Comparison of ENCODE assay signal across 25 mouse cellular contexts in genomic region chr7:7374431-7374830, GRCm38 (mm10). TPM values are rescaled to one million over a fixed set of nuclear protein-coding genes. Genes with fewer than 3 reads are reported as not detected.
DNase-seq lines count a peak whose midpoint lies in the region; ATAC-seq and TF ChIP-seq lines count a peak whose summit lies in the region.
"Not testable (repeated sequence)": the region's sequence is repeated elsewhere in the genome, so short reads cannot be mapped to it uniquely, and the experiment has no call there.
"Had no signal": no experiment of that assay in that cellular context is flagged by ENCODE, and none has a peak within 500 bp of the region (broad histone marks: within the 10 kb centered on the region; RNA-seq: fewer than 3 reads in every experiment).

Gene Gm45783, minus strand, starts transcription at chr7:7374573.

- 53% methylated on average over 12 of the region's 12 CpGs for WGBS in kidney, embryonic 15.5 days
- 48% methylated on average over 12 of the region's 12 CpGs for WGBS in limb, embryonic 15.5 days
- 60% methylated on average over 12 of the region's 12 CpGs for whole genome bisulfite sequencing in macrophage (ENCODE audit: missing documents)

- H3K9ac ChIP-seq in kidney, embryonic 15.5 days; limb, embryonic 15.5 days: not testable (repeated sequence)

- H3K27ac ChIP-seq in gastrocnemius, adult 2 months; kidney, embryonic 15.5 days; limb, embryonic 15.5 days; macrophage: not testable (repeated sequence)

- not testable (repeated sequence) for H3K4me1 ChIP-seq in kidney, embryonic 15.5 days; limb, embryonic 15.5 days

- H3K27me3 ChIP-seq in C2C12 (ENCODE audit: control insufficient read depth, insufficient read depth, insufficient read length); kidney, embryonic 15.5 days; limb, embryonic 15.5 days: not testable (repeated sequence)

- intact Hi-C loops in gastrocnemius, adult 2 months (cut with DNase I); heart, postnatal 10 days (cut with DNase I): not testable (repeated sequence)

- TF ChIP-seq CTCF in C2C12 (IDR thresholded peaks at IDR 0.05; ENCODE audit: control insufficient read depth, insufficient read depth, insufficient read length); gastrocnemius, adult 2 months (IDR thresholded peaks at IDR 0.05): not testable (repeated sequence)

- ATAC-seq in kidney, embryonic 15.5 days (replicated peaks; ENCODE audit: low FRiP score); limb, embryonic 15.5 days (ENCODE audit: insufficient number of reproducible peaks, low FRiP score, low TSS enrichment, low read depth): not testable (repeated sequence)

- not testable (repeated sequence) for H3ac ChIP-seq in C2C12 (ENCODE audit: control insufficient read depth, insufficient read length, low read depth)

- H3K36me3 ChIP-seq in C2C12 (ENCODE audit: control insufficient read depth, insufficient read depth); kidney, embryonic 15.5 days; limb, embryonic 15.5 days; macrophage (ENCODE audit: inconsistent target): not testable (repeated sequence)

- H3K79me3 ChIP-seq in C2C12 (ENCODE audit: low read depth): not testable (repeated sequence)

- H3K4me3 ChIP-seq in C2C12 (ENCODE audit: insufficient read depth, poor library complexity, severe bottlenecking) (peak within 1 kb of the TSS; percentile 23), macrophage (ENCODE audit: inconsistent target) (peak within 1 kb of the TSS; percentile 1; the same call in 1 of the 2 replicates)
- H3K4me3 ChIP-seq in gastrocnemius, adult 2 months: peak within 1 kb of the TSS; percentile 61
- peak within 1 kb of the TSS; percentile 21 for H3K4me3 ChIP-seq in kidney, embryonic 15.5 days (replicated peaks)
- H3K4me3 ChIP-seq in limb, embryonic 15.5 days: peak within 1 kb of the TSS; percentile 9; the same call in 1 of the 2 replicates

- not testable (repeated sequence) for H3K79me2 ChIP-seq in C2C12 (ENCODE audit: control insufficient read depth, insufficient read depth); macrophage (ENCODE audit: inconsistent target)

- H3K9me3 ChIP-seq in kidney, embryonic 15.5 days (replicated peaks); limb, embryonic 15.5 days: not testable (repeated sequence)

- H3K4me2 ChIP-seq in kidney, embryonic 15.5 days; limb, embryonic 15.5 days: not testable (repeated sequence)

- DNase-seq in adipocyte (ENCODE audit: low spot score): peak; percentile 30
- peak; percentile 19 to 27 for DNase-seq in adrenal gland, postnatal 36 days
- DNase-seq in gastrocnemius, adult 2 months: not testable (repeated sequence)
- peak; percentile 4 to 11 for DNase-seq in heart, postnatal 10 days

RNA-seq across cellular contexts. Expression of gene Gm45783, which starts in this region (rescaled TPM):
- polyA plus RNA-seq in C2C12 (2012; fragmentation: generic; extraction: Trizol) (not detected), macrophage (2018) (not detected in 3 replicates)
- total RNA-seq in adrenal gland, postnatal 36 days (2021): 1 to 10 TPM in 1 of 2 experiments, not detected in 1; 1.8 TPM
- not detected for total RNA-seq in gastrocnemius, adult 2 months (2021)
- not detected for total RNA-seq in heart, postnatal 10 days (2021)
- not detected in 2 replicates for polyA plus RNA-seq in kidney, embryonic 15.5 days (2015; fragmentation: Nextera tagmentation; extraction: Ambion mirVana)
- 0.62 TPM in 1 of 2 replicates, not detected in the other for polyA plus RNA-seq in limb, embryonic 15.5 days (2015; fragmentation: Nextera tagmentation; extraction: Ambion mirVana)
- not detected for total RNA-seq in macrophage (2018; cell fraction: chromatin; rRNA removed)
- under 1 TPM in 2 of 26 experiments, not detected in 24; 0.25 to 0.31 TPM for total RNA-seq in macrophage (2018; cell fraction: cytosol; rRNA removed)
- total RNA-seq in macrophage (2018; cell fraction: nucleus; rRNA removed): 1 to 10 TPM in 2 of 26 experiments, not detected in 24; 1.7 to 2.3 TPM
- total RNA-seq: gastrocnemius, adult 18-20 months; gastrocnemius, postnatal 4 days; heart, postnatal 25 days; left cerebral cortex, adult 2 months; left cerebral cortex, postnatal 36 days; monocyte, adult 5-6 weeks had no signal
- polyA plus RNA-seq: embryonic facial prominence, embryonic 12.5 days; erythroblast, embryonic 14.5 days; forebrain, embryonic 12.5 days; heart, embryonic 11.5 days; hindbrain, embryonic 13.5 days; large intestine, adult 2 months; liver, embryonic 16.5 days; midbrain, embryonic 13.5 days; neural tube, embryonic 11.5 days; stomach, postnatal 0 days; thymus, adult 2 months had no signal

Comparison
In these comparisons a context has a peak if more than half of its experiments do, and no peak if none do; other contexts are left out.
1. Peak in DNase-seq in heart, postnatal 10 days; RNA of the gene not detected or under 1 TPM.
2. H3K4me3 ChIP-seq: peak in every context shown above with its lines; median percentile 61 in gastrocnemius, adult 2 months; 23 in C2C12; 21 in kidney, embryonic 15.5 days; 9 in limb, embryonic 15.5 days; 1 in macrophage.